Mouse (Mus musculus): ENCODE results near the gene AY761185.
"Not testable (repeated sequence)": the region's sequence is repeated elsewhere in the genome, so short reads cannot be mapped to it uniquely, and the experiment has no call there.

AY761185 gene

DNA sequence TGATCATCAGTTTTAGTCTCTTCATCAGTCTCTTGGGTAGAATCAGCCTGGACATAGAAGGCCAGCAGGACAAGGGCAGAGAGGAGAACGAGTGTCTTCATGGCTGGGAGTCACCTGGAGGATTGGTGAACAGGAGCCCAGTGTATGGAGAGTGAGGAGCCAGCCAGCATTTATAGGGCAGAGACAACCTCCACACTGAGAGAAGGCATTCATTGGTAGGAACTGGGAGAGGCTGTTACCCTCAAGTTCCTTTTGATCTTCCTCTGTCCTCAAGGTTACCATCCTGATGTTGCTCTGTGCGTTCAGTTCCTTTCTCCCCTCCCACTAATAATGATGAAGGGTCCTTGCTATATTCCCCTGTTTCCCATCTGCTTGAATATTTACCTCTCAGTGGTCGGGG is at the start of gene AY761185:
Gene AY761185 (minus strand): TSS at position 101 of the 400 bp plus-strand sequence.
- DNase-seq (ENCODE audit: low read depth) = no peak

DNA sequence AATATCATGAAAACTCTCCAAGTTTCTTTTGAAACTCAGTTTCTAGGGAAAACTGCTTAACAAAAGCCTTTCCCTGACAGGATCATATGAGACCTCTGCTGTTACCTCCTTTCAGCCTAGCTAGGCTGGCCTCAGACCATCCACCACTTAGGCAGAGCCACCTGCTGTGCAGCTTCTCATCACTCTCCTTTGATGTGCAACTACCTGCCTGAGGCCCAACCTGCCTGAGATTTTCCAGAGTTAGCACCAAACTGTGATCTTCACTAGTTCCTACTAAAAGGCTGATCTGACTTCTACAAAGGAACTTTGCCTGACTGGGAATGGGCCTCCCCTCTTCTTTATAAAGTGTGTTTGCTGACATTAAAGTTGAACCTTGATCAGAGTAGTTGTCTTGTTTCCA is 49.5 kb upstream of the AY761185 start:
- DNase-seq (ENCODE audit: low read depth) = not testable (repeated sequence)

DNA sequence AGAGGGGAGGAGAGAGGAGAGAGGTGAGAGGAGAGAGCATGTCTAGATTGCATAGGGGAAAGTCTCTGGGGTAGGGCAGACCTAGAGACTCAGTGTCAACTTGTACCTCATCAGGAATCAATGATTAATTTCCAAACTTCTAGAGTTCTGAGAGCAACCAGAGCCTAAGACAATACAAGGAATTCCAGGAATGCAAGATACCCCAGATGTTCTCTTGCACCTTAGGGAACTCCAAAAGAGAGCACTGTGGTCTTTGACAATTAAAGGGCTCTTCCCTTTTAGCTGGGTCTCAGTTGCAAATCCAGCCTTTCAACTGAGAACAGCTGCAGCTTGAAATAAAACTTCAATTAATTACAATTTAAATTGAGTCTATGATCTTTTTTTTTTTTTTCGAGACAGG is 35.3 kb upstream of the AY761185 start:
- DNase-seq (ENCODE audit: low read depth) = no peak

DNA sequence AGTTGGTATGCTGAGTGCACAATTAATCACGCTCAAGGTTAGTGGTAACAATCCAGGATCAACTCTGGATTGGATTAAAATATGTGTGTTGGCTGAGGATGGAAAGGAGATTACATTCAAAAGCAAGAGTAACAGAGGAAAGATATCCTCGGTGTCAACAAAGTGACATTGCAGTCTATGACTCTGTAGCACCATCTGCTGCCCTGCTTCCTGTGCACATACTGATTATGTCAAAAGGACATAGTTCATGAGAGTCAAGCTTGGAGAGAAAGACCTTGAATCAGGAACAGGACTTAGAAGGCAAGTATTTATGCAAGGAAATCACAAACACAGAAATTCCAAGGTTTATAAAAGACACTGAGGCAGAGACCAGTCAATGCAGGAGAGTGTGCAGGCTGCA is 20.0 kb upstream of the AY761185 start:
- DNase-seq (ENCODE audit: low read depth) = no peak

DNA sequence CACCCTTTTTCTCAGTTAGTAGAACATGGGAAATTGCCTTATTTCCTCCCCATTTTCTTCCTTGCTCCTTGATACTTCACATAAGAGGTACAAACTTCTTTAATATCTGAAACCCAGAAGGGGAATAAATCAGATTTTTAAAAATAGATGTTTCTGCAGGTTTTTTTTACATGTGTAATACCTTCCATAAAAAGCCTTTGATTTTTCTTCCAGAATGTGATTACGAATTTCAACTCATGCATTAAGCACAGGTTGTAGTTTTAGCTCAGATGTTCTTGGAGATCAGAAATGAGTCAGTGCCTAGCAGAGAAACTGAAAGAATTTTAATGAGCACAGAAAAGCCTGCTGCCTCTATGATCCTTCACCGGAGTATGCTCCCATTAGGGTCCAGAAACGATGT is 22.5 kb downstream of the AY761185 start, which contains the start of gene Gm6040:
Gene Gm6040 (minus strand): TSS at position 101 of the 400 bp plus-strand sequence.
- DNase-seq (ENCODE audit: low read depth) = no peak

DNA sequence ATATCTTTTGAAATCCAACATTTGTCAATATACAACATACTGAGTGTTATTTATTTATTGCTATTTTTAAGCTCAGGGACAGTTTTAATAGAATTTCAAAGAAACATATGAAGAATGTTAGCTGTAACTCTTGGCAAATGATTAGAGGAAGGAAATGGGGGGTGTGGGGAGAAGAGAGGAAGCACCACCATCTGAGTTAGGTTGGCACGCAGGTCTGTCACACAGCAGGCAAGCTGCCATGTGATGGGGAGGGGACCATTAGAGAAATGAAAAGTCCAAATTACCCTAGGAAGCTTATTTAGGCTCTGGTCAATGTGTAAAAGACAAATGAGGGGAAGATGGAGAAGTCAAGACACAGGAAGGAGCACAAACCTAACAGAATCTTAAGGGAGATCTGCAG is 32.2 kb downstream of the AY761185 start:
- no peak for DNase-seq (ENCODE audit: low read depth)

DNA sequence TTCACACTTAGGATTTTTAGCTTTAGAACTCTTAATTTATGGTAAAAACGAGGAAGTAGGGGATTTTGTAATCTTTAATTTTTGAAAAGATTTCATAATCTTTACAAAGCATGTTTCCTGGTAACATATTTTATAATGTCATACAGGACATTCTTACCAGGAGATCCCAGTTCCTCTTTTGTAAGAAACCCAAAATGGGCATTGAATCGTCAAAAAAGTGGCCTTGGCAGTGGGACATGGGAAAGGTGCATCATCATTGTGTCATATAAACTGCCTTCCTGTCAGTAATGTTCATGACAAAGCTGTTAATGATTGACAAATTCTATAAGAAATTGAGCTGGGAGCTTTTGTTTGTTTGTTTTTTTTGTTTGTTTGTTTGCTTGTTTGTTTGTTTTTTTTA is 36.3 kb downstream of the AY761185 start:
- DNase-seq (ENCODE audit: low read depth) = no peak

DNA sequence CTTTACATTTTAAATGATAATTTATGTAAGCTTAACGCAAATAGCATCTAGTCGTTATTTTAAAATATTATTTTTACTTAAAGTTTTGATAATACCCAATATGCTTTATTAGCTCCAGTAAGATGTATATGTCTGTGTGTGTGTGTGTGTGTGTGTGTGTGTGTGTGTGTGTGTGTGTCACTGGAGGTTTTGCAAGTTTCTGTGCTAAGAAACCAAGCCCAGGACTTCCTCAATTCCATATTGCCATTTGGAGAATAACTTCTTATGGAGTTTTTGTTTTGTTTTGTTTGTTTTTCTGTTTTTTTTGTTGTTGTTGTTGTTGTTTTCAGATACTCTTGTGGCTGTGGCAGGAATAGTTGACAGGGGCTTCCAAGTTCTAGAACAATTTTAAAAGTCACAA is 37.4 kb downstream of the AY761185 start:
- DNase-seq (ENCODE audit: low read depth) = no peak

DNA sequence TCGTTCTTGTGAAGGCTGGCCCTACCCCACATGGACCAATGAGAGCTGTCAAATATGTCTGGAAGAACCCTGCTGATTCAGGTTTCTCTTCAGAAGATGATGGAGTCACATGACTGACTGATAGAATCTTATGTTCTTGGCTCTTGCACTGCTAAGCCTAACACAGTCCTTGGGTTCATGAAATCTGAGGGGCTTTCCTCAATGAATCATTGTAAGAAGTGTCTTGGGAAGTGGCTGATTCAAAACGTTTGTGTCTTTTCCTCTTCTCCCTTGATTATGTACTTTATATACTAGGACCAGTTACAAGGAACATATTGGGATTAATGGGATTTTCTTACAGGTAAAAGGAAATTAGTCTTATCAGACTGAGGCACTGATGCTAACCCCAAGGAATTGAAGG is 42.0 kb downstream of the AY761185 start, which contains the start of gene Gm15056:
Gene Gm15056 (minus strand): TSS at position 101 of the 400 bp plus-strand sequence.
- no peak for DNase-seq (ENCODE audit: low read depth)
